Mouse (Mus musculus): Measurements from ENCODE around the gene Ica1. TPM values are rescaled to one million over a fixed set of nuclear protein-coding genes. Genes with fewer than 3 reads are reported as not detected.

Ica1 gene
- total and polyA plus RNA-seq, 3 experiments, result 0.36 TPM; not detected in 2

GRCm38 (mm10) chr6:8628715-8629267 is 149.5 kb downstream of the Ica1 start:
- Histone ChIP-seq H3K36me3 (ENCODE audit: control insufficient read depth in 1 of 2, insufficient read depth in 2 of 2, low read length in 2 of 2) (peaks cover 0 to 29% of the 10 kb centered on the region in 2 experiments; a peak in 2 of 4 replicates), H3K4me3 (ENCODE audit: control insufficient read depth in 1 of 2, insufficient read depth in 1 of 2, low read depth in 2 of 2, low read length in 2 of 2) (no peak overlapping the region), H3K9me3 (replicated peaks; ENCODE audit: insufficient read depth, low read length) (no peaks in the 10 kb centered on the region), H3K4me1 (ENCODE audit: control insufficient read depth in 1 of 2, insufficient read depth in 2 of 2, low read length in 2 of 2) (peaks cover 9 to 26% of the 10 kb centered on the region in 2 experiments), H3K27me3 (ENCODE audit: control insufficient read depth in 1 of 2, insufficient read depth in 2 of 2, low read length in 2 of 2) (no peaks in the 10 kb centered on the region), H3K9ac (ENCODE audit: control insufficient read depth, low read depth, low read length, poor library complexity, severe bottlenecking) (no peak overlapping the region), H3K27ac (ENCODE audit: control insufficient read depth, low read depth, low read length) (no peak overlapping the region), H3K79me2 (ENCODE audit: control insufficient read depth, insufficient read depth, low read length, poor library complexity) (no peaks in the 10 kb centered on the region)
- no peak for TF ChIP-seq MYC (IDR thresholded peaks at IDR 0.05; ENCODE audit: low read depth, low read length)
- no peak for TF ChIP-seq POLR2A (IDR thresholded peaks at IDR 0.05; ENCODE audit: control insufficient read depth in 1 of 2, insufficient read depth in 1 of 2, low read depth in 1 of 2, low read length in 2 of 2, poor library complexity in 1 of 2)
- no peak for TF ChIP-seq UBTF (IDR thresholded peaks at IDR 0.05; ENCODE audit: borderline replicate concordance, insufficient read depth, low read depth, low read length)
- TF ChIP-seq POLR2AphosphoS5 (IDR thresholded peaks at IDR 0.05; ENCODE audit: borderline replicate concordance, low read depth, low read length), result no peak
- TF ChIP-seq USF2 (IDR thresholded peaks at IDR 0.05; ENCODE audit: borderline replicate concordance in 1 of 2, insufficient read depth in 1 of 2, low read depth in 1 of 2, low read length in 2 of 2), result no peak
- no peak for TF ChIP-seq MAFK (IDR thresholded peaks at IDR 0.05; ENCODE audit: borderline replicate concordance, low read depth, low read length)
- no peak for TF ChIP-seq E2F4 (IDR thresholded peaks at IDR 0.05; ENCODE audit: borderline replicate concordance, low read depth, low read length)
- no peak for TF ChIP-seq KAT2A (conservative IDR thresholded peaks at IDR 0.05; ENCODE audit: low read depth, low read length)
- TF ChIP-seq MAX (IDR thresholded peaks at IDR 0.05; ENCODE audit: low read length), result no peak
- no peak for TF ChIP-seq ELF1 (IDR thresholded peaks at IDR 0.05; ENCODE audit: low read depth, low read length)
- TF ChIP-seq SMC3 (IDR thresholded peaks at IDR 0.05; ENCODE audit: low read depth, low read length), result no peak
- no peak for TF ChIP-seq ZNF384 (IDR thresholded peaks at IDR 0.05; ENCODE audit: low read depth, low read length)
- TF ChIP-seq NRF1 (IDR thresholded peaks at IDR 0.05; ENCODE audit: insufficient read depth, low read depth, low read length, poor library complexity, severe bottlenecking), result no peak
- no peak for TF ChIP-seq ZKSCAN1 (IDR thresholded peaks at IDR 0.05; ENCODE audit: low read depth, low read length)
- no peak for DNase-seq (ENCODE audit: low read depth, low spot score)

DNA sequence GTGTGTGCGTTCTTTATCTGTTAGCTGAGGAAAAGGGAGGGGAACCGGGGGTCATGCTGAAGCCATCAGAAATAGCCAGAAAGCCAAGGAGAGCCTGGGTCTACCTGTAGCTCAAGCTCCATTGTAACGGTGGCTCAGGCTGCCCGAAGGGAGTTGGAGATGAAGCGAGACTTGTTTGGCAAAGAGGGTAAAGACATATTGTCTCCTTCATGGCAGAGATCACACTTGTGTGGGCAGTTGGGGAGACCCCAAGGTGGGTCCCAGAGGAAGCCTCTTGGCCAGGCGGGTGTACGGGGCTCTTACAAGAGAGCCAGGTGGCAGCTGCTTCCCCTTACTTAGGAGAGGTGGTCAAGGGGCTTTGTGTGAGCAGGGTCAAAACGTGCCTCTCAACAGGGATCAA is 150.1 kb downstream of the Ica1 start:
- no peaks in the 10 kb centered on the region for H3K27me3 ChIP-seq (ENCODE audit: control insufficient read depth in 1 of 2, insufficient read depth in 2 of 2, low read length in 2 of 2)
- peaks cover 0 to 27% of the 10 kb centered on the region in 2 experiments; a peak in 2 of 4 replicates for H3K36me3 ChIP-seq (ENCODE audit: control insufficient read depth in 1 of 2, insufficient read depth in 2 of 2, low read length in 2 of 2)
- H3K4me3 ChIP-seq (ENCODE audit: control insufficient read depth in 1 of 2, insufficient read depth in 1 of 2, low read depth in 2 of 2, low read length in 2 of 2), result no peak overlapping the region
- H3K9me3 ChIP-seq (replicated peaks; ENCODE audit: insufficient read depth, low read length), result no peaks in the 10 kb centered on the region
- TF ChIP-seq E2F4 (IDR thresholded peaks at IDR 0.05; ENCODE audit: borderline replicate concordance, low read depth, low read length) (no peak), BHLHE40 (IDR thresholded peaks at IDR 0.05; ENCODE audit: borderline replicate concordance, low read depth, low read length) (no peak), USF2 (IDR thresholded peaks at IDR 0.05; ENCODE audit: borderline replicate concordance in 1 of 2, insufficient read depth in 1 of 2, low read depth in 1 of 2, low read length in 2 of 2) (no peak), USF1 (IDR thresholded peaks at IDR 0.05; ENCODE audit: low read depth, low read length) (no peak), CTCF (IDR thresholded peaks at IDR 0.05 in 2 of 3, conservative IDR thresholded peaks at IDR 0.05 in 1 of 3; ENCODE audit: control insufficient read depth in 1 of 3, insufficient read depth in 1 of 3, low read depth in 2 of 3, low read length in 3 of 3, poor library complexity in 1 of 3, severe bottlenecking in 1 of 3) (no peak), MXI1 (IDR thresholded peaks at IDR 0.05; ENCODE audit: low read depth, low read length) (no peak), UBTF (IDR thresholded peaks at IDR 0.05; ENCODE audit: borderline replicate concordance, insufficient read depth, low read depth, low read length) (no peak), POLR2AphosphoS2 (IDR thresholded peaks at IDR 0.05; ENCODE audit: low read length) (no peak), ZKSCAN1 (IDR thresholded peaks at IDR 0.05; ENCODE audit: low read depth, low read length) (no peak), KAT2A (conservative IDR thresholded peaks at IDR 0.05; ENCODE audit: low read depth, low read length) (no peak)
- H3K4me1 ChIP-seq (ENCODE audit: control insufficient read depth in 1 of 2, insufficient read depth in 2 of 2, low read length in 2 of 2), result peaks cover 9 to 26% of the 10 kb centered on the region in 2 experiments
- no peaks in the 10 kb centered on the region for H3K79me2 ChIP-seq (ENCODE audit: control insufficient read depth, insufficient read depth, low read length, poor library complexity)
- DNase-seq (ENCODE audit: low read depth, low spot score), result no peak
- H3K9ac ChIP-seq (ENCODE audit: control insufficient read depth, low read depth, low read length, poor library complexity, severe bottlenecking), result no peak overlapping the region
- no peak overlapping the region for H3K27ac ChIP-seq (ENCODE audit: control insufficient read depth, low read depth, low read length)
